Mouse (Mus musculus): ENCODE measurements around the gene Olfr507.

DNA sequence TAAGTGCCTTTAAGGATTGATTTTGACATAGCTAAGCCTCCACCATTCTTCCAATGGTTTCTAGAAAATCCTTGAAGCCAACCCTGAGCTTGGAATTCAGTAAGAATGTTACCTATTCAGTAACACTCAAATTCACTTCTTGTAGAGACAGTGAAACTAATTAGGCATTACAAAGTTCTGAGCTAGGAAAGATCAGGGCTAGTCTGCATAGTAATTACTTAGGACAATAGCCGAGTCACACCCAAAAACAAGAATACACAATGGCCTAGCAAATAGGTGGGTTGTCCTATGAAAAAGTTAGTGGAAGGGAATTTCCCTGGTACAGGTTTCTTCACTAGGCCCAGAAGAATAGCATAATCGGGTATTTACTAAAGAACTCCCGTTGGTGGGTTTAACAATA lies 40.8 kb downstream of the Olfr507 start:
- TF ChIP-seq POLR2A (IDR thresholded peaks at IDR 0.05; ENCODE audit: insufficient read depth, low read depth, low read length) (no peak), CTCF (IDR thresholded peaks at IDR 0.05; ENCODE audit: insufficient read depth, low read depth, low read length) (no peak)
